Mouse (Mus musculus) telencephalon, adult 2 months (tissue): ENCODE measurements around the gene Ahcyl2.

ENCODE experiments used
- DNase-seq: peaks from one replicate; pipeline ENCODE4 v3.0.0-alpha.2; 2011; ENCODE audit warnings: low read depth, low spot score

Ahcyl2 gene

DNA sequence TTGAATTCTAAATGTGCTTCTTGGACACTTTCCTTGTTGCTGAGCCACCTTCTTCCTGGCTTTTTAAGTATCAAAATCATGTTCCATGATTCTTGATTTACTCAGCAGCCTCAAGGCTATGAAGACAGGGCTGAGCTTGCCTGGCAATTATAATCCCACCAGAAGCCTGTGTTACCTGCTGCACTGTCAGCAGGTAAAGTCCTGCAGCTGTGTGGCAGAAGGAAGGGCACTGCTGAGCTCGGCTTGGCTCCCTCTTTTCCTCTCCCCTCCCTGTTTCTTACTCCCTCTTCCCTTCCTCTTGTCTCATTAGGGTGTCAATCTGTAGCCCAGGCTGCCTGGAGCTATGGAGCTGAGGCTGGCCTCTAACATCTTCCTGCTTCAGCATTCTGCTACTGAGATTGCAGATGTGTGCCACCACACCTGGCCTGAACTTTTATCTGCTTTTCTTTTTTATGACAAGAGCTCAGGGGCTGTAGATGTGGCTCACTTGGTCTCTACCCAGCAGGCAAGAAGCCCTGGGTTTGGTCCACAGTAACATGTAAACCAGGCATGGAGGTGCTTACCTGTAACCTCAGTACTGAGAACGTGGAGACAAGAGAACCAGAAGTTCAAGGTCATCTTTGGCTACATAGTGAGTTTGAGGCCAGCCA, 3.0 kb downstream of the Ahcyl2 start:
- DNase-seq = no peak

DNA sequence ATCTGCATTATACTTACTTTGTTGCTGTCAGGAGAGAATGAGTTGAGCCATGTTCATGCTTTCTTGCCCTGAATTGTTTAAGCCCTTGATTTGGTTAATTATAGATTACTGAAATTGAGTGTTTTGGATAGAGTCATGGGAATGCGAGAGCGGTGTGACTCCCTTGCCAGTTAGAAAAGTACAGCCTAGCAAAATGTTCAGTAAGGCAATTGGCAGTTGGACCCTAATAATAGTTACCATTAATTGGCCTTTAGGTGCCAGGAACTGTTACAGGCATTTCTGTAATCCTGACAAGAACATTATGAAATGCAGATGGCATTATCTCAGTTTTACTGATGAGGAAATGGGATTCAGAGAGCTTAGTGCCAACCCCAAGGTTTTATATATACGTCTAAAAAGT, 4.4 kb downstream of the Ahcyl2 start:
- no peak for DNase-seq

DNA sequence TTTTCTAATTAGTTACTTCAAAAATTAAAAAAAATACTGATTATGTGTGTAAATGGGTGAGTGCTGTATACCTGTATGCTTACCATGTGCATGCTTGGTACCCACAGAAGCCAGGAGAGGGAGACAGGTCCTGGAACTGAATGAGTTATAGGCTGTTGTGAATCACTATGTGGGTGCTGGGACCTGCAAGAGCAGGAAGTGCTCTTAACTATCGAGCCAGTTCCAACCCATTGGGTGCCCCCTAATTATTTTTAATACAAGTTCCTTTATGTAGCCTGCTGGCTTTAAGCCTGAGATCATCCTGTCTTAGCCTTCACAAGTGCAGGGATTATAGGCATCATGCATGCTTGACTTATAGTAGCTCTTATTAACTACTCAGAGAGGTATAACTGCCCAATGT, 6.3 kb downstream of the Ahcyl2 start:
- DNase-seq = no peak

DNA sequence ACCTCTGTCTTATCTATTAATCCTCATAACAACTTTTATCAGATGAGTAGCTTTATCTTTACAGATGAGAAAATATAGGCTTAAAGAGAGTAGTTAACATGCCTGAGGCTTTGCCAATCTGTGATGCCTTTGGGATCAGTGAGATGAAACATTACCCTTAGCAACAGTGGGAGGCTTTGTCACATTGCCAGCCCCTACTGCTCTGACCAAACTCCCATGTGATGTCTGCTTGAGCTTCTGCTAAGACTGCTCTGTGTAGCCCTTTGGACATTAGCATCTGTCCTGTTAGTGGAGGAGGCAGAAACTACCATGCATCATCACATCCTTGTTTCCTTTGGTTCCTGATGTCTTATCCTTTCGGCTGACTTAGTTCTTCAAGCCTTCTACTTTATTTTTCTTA, 7.8 kb downstream of the Ahcyl2 start:
- no peak for DNase-seq

DNA sequence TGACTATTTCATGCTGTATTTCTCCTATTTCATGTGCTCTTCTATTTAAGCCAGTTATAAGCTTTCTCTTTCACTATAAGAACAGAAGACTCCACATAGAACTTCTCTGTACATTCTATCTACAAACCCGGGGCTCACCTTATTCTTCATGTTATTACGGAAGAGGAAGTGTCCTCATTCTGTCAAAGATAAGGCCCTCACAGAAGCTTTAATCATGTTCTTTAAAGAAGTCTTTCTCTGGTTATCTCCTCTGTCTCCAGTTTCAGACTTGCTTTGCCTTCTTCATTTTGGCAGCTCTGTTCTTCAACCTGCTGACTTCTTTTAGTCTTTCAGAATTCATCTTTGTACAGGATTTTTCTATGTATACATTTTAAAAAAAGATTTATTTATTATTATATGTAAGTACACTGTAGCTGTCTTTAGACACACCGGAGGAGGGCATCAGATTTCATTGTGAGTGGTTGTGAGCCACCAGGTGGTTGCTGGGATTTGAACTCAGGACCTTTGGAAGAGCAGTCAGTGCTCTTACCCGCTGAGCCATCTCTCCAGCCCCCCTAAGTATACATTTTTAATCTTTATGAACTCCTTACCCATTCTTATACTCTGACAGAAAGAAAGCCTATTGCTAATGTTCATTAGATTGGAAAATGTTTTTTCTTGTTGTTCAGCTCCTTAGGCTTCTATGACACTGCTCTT, 8.9 kb downstream of the Ahcyl2 start:
- DNase-seq = no peak

DNA sequence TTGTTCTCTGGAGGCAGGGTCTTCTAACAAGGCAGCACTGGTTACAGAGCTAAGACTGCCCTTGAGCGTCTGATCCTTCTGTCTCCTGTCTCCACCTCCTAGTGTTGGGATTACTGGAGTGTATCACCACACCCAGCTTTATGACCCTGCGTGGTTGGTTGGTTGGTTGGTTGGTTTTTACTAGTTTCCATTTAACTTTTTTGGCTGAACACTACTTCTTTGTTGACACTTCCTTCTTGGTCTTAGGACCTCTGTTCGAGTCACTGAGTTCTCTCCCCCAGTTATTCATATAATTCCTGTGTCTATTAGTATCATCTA, 9.4 kb downstream of the Ahcyl2 start:
- no peak for DNase-seq

DNA sequence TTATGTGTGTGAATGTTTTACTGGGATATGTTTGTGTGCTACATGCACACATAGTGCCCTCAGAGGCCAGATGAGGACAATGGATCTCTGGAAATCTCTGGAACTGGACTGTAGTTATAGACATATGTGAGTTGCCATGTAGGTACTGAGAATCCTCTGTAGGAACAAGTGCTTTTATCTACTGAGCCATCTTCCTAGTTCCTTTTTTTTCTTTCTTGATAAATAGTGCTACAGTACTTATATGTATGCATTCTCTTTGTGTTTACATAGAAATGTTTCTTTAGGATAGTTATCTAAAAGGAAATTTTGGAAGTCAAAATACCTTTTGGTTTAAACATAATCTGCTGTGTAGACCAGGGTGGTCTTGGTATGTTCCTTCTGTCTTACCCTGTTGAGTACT, 12.3 kb downstream of the Ahcyl2 start:
- DNase-seq = no peak

DNA sequence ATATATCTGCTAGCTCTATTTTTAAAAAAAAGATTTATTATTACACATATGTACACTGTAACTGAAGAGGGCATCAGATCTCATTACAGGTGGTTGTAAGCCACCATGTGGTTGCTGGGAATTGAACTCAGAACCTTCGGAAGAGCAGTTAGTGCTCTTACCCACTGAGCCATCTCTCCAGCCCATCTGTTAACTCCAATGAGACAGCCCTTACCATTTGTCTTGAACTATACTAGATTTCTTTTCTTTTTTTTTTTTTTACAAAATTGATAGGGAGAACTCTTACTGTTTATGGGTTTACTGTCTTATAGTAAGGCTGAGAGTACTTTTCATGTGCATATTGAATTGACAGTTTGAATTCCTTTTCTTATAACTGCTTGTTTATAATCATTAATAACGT, 12.8 kb downstream of the Ahcyl2 start:
- DNase-seq = no peak

DNA sequence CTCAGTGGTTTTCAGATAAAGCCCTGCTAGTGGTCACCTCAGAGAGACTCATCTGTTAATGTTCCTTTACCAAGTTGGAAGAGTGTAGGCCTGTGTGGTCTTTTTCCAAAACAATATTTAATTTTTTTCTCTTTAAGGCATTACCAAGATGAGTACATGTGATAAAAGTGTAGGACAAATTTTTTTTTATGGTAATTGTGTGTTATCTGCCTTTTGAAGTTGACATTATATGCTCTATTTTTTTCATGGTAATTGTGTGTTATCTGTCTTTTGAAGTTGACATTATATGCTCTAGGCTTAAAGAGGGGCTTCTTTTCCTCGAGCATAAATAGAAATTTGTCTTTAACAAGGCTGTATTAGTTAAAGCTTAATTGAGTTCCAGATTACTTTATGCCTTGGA, 14.4 kb downstream of the Ahcyl2 start:
- no peak for DNase-seq

DNA sequence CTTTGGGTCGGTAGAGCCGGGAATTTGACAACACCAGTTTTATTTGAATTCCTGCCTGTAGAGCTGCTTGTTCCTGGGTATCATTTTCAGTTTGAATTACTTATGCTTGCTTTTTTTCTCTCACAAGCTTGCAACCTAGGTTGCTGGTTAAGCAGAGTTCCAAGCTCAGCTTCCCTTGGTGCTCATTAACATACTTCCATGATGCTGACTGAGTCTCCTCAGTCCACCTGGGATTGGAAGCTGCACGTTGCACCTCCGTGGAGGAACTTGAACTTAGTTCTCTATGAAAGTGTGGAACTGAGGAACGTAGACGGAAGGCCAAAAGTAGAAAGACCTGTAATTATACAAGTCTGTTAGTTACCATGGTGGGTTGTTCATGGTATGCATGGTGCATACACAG, 16.1 kb downstream of the Ahcyl2 start:
- DNase-seq = no peak

DNA sequence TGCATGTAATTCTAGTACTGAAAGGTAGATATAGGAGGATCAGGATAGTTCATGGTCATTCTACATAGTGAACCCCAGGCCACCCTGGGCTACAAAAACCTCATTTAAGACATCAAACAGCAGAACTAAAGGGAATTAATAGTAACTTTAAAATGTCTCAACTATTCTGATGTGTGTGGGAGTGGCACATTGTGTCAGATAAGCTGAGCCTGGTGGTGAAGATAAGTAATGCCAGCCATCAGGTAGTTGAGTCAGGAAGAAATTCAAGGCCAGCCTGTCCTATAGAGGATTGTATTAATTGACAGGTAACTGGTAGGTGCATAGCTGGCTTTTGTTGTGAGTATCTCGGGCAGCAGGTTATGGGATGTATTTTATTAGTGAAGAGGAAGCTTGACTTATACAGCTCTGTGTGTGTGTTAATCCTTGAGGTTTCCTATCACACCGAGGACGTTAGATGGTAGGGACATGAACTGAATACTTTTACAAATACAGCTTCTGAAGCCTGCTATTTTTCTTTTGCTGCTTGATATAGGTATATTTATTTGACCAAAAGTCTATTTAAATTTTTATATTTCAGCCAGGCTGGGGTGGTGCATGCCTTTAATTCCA, 16.7 kb downstream of the Ahcyl2 start:
- DNase-seq = no peak

DNA sequence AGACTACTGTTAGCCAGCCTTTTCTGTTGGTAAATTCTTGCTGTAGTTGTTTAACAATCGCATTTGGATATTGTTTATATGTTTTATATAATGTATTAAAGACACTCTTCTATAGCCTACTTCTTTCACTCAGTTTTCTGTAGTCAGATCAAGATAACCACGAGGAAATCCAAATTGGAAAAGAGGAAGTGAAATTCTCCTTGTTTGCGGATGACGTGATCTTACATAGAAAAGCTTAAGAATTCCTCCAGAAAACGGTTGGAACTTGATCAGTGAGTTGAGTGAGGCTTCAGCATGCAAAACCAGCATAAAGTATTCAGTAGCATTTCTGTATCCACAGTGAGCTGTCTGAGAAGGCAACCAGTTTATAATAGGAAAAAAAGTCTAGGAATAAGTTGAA, 17.9 kb downstream of the Ahcyl2 start:
- DNase-seq = no peak

DNA sequence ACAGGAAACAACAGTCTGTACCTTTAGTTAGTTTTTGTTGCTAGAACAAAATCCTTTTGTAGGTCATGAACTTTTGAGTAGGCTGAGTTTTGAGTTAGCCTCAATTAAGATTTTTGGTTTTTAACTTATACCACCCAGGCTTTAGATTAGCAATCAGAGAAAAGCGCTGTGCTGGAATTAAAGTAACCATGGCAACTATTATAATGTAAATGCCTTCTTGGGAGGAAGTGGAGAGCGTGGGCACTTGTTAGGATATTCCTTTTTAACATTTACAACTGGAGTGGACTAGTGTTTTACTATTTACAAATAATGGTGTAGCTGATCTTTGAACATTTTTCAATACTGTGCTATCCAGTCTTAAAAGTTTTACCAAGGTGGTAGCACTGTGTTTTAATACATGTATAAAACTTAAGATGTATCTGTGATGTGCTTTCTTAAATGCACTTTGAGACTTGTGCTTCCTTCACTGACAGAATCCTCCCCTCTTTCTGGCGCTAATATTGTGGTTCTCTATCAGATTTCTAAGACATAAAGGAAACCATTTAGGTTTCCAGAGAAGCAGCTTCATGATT, 21.1 kb downstream of the Ahcyl2 start:
- DNase-seq = peak; percentile 11

DNA sequence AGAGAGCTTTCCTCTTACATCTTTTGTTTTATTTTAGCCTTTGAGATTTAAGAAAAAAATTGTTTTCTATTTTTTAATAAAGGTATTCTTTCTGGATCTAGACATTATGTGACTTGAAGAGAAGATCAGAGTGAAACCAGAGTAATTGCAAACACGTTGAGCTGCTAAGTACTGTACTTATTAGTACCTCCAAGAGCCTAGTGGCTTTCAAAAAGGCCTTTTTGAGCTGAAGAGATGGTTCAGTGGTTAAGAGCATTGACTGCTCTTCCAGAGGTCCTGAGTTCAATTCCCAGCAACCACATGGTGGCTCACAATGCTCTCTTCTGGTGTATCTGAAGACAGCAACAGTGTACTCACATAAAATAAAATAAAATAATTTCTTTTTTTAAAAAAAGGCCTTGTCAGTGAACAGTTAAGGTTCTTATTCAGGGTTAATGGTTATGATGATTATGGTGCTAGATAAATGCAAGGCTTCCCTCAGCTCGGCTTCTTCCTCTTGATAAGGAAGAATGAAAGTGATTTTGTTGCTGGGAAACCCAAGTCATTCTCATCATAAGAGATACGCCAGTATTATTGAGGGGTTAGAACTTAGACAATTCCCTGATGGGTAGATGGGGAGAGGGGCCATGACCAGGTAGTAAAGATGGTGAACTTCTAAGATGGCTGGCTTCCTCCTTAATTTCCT, 22.3 kb downstream of the Ahcyl2 start:
- DNase-seq = no peak

DNA sequence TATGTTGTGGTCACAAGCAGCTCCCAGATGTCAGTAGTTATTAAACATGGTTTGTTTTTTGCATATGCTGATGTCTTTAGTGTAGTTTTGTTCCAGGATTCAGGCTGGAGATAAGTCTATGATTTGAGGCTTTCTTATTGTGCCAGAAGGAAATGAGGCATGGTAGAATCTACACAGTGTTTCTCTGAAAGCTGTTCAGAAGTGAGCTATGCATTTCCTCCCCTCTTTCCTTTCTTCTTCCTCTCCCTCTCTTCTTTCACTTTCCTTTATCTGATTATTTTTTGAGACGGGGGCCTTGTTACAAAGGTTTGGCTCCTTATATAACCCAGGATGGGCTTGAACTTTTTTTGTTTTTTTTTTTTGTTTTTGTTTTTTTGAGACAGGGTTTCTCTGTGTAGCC, 25.7 kb downstream of the Ahcyl2 start:
- DNase-seq = no peak

DNA sequence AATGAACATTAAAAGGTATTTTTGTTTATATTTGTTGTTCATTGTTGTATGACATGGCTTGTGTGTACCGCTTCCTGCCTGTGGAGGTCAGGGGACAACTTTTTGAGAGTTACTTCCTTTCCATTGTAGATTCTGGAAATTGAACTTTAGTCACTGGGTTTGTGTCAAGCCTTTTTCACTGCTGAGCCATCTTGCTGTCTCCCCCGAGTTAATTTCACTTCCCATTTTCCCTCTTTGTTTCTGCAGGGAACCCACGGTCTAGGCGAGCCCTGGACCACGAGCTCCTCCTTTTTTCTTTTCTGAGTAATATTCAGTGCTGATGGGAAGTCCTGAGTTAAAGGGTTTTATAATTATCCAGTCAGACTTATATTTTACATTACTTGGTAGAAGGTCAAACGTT, 26.8 kb downstream of the Ahcyl2 start:
- DNase-seq = no peak

DNA sequence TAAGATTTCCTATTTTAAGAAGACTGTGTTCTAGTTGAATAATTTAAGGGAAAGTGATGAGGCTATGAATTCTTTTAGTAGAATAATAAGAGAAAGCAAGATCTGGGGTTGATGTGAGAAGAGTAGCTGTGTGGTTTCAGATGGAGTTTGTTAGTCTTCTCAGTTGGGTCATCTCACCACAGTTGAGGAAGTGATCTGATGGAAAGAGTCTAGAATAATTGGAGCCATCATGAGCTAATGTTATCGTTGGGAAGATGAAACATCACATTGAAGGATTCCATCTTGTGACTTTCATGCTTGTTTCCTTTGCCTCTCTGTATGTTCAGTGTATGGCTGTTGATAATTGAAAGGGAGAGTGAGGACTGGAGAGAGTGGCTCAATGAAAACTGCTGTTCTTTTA, 35.2 kb downstream of the Ahcyl2 start:
- DNase-seq = no peak

DNA sequence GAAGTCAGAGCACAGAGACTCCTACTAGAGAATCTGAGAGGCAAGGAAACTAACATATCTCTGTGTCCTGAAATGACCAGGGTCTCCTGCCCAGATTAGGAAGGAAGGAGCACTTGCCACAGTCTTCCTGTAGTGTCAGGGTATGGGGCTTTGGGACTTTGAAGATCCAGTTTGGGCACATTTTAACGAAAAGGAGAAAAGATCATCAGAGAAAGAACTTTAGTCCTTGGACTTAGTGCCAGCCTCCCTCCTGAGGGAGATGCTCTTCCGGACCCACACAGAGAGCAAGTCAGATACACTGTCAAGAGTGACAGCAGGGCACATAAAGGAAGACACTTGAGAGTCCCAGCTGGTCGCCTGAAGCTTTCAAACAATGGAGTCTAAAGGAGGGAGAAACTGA, 36.2 kb downstream of the Ahcyl2 start:
- DNase-seq = no peak

DNA sequence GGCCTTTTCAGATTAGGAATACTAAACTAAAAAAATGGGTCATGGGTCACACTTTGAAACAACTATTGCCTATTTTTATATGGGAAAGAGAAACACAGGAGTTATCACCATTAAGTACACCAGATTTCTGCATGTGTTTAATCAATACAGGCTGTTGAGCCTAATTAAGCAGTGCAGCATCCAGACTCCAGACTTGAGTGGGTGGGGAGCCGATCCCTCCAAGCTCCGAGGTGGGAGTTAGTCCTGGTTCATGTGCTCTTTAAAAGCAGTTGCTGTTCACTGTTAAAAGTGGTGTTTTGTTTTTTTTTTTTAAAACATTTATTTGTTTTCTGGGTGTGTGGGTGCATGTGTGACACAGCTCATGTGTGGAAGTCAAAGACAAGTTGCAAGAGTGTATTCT, 37.6 kb downstream of the Ahcyl2 start:
- DNase-seq = no peak

DNA sequence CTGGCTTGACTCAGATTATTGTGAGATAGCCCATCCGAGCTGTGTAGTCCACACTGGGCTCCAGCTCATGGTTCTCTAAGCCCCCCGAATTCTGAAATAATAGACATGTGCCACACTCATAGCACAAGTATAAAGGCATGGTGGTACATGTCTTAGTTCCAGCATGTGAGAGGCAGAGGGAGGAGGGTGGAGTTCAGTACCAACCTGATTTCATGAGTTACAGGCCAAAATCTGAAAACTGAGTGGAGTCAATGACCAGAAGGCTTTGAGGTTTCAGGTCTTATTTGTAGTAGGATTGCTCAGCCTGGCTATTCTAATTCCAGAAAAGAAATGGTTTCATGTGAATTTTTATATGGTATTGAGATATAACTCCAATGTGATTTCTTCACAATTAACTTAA, 44.3 kb downstream of the Ahcyl2 start:
- DNase-seq = no peak

DNA sequence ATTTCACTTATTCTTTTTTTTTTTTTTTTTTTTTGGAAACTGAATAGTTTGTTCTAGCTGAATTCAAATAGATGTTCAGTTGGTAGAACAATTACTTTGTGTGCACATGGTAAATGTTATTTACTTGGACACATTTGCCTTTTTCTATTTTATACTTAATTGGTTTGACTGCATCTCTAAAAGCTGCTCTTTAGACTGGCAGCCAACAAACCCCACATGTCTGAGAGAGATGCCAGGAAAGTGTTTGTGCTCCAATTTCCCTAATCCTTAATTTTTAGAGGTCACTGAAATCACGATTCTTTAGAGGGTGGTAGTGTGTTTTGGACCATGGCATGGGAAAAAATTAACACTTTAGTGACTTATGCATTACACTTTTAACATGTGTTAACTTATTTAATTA, 44.8 kb downstream of the Ahcyl2 start:
- peak; percentile 21 for DNase-seq

DNA sequence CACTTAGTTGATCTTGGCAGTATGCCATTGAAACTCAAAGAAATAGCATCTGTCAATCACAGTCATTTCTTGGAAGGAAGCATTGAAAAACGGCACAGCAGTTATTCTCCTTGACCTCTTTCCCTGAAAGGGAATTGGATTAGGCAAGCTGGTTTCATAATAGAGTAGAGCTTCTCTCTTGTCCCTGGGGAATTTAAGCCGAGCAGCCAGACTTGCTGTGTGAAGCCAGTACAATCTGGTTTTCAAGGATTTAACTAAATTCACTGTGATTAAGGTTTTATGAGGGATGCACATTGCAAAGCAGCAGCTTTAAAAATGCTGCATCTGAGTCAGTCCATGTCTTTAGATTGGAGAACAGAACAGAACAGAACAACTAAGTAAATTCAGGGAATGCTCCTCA, 46.8 kb downstream of the Ahcyl2 start:
- peak; percentile 78 for DNase-seq

DNA sequence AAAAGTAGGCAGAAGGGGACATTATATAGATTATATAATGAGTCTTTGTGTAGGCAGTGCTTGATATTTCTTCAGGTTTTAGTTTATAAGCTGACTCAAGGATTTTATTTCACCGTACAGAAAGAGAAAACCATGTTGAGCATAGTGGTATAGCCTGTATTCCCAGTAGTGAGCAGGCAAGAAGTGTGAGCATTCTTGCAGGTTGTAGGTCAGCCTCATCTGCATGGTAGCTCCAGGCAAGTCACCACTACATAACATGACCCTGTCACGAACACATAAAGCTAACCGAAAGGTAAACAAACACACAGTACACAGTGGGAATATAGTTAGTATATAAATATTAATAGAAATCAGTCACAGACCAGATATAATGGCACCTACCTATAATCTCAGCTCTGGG, 47.2 kb downstream of the Ahcyl2 start:
- DNase-seq = no peak
